Mouse (Mus musculus) embryonic facial prominence, embryonic 12.5 days (tissue): ENCODE measurements at regions not wholly inside any gene's neighbourhood (a gene's known extent, or its start where the extent isn't known, plus 50 kb on each side); places are given as distances from the start of the nearest gene placed in this dataset.

Experiments
- ATAC-seq: fragments of 200-750 bp; cut with Nextera tagmentation; 2 replicates; pipeline ENCODE4 v1.8.0; 2017; ENCODE audit not compliant: insufficient number of reproducible peaks, insufficient read depth, low FRiP score, low TSS enrichment
- H3K27ac ChIP-seq: fragments of 300-500 bp; sonication (generic); 2 replicates; pipeline ENCODE4 v1.5.1; 2016; ENCODE audit warnings: mild to moderate bottlenecking
- H3K27me3 ChIP-seq: fragments of 300-500 bp; sonication (generic); 2 replicates; pipeline ENCODE4 v1.6.1; 2016; ENCODE audit warnings: mild to moderate bottlenecking, moderate library complexity
- H3K36me3 ChIP-seq: fragments of 300-500 bp; sonication (generic); 2 replicates; pipeline ENCODE4 v1.6.1; 2016; ENCODE audit warnings: mild to moderate bottlenecking
- H3K4me1 ChIP-seq: fragments of 300-500 bp; sonication (generic); 2 replicates; pipeline ENCODE4 v1.6.1; 2016
- H3K4me2 ChIP-seq: fragments of 300-500 bp; sonication (generic); replicated peaks from 2 replicates; pipeline ENCODE4 v1.6.1; 2016; ENCODE audit warnings: mild to moderate bottlenecking, moderate library complexity
- H3K4me3 ChIP-seq: fragments of 300-500 bp; sonication (generic); 2 replicates; pipeline ENCODE4 v1.5.1; 2016; ENCODE audit warnings: mild to moderate bottlenecking
- H3K9ac ChIP-seq: fragments of 300-500 bp; sonication (generic); 2 replicates; pipeline ENCODE4 v1.6.1; 2016; ENCODE audit warnings: mild to moderate bottlenecking, moderate library complexity
- H3K9me3 ChIP-seq: fragments of 300-500 bp; sonication (generic); 2 replicates; pipeline ENCODE4 v1.6.1; 2016; ENCODE audit warnings: mild to moderate bottlenecking, moderate library complexity
- WGBS: fragments of 180-500 bp; shearing (Covaris S2); methylation state at CpG from one replicate; pipeline ENCODE4 v1.1.7; 2016; 5-methylcytosine and 5-hydroxymethylcytosine counted together

GRCm38 (mm10) chr12:12685217-12685522, 256.5 kb downstream of the Mycn start:
- Histone ChIP-seq H3K4me3 (no peak overlapping the region), H3K4me2 (peak overlapping the region; percentile 29; the same call in 1 of the 2 replicates), H3K4me1 (peaks cover 35% of the 10 kb centered on the region), H3K9ac (no peak overlapping the region), H3K9me3 (no peaks in the 10 kb centered on the region), H3K27me3 (no peaks in the 10 kb centered on the region), H3K36me3 (no peaks in the 10 kb centered on the region), H3K27ac (0 out of 2 replicates have a peak overlapping the region, but pooled peaks have one; percentile 31)
- 0 out of 2 replicates have a peak, but pooled peaks have one; percentile 5 for ATAC-seq
- 34% methylated on average over 7 of the region's 7 CpGs for WGBS

- Histone ChIP-seq H3K36me3 (no peaks in the 10 kb centered on the region), H3K4me3 (no peak overlapping the region), H3K27me3 (no peaks in the 10 kb centered on the region), H3K4me2 (peak overlapping the region; percentile 29; the same call in 1 of the 2 replicates), H3K9ac (no peak overlapping the region), H3K9me3 (no peaks in the 10 kb centered on the region), H3K27ac (0 out of 2 replicates have a peak overlapping the region, but pooled peaks have one; percentile 31), H3K4me1 (peaks cover 35% of the 10 kb centered on the region)
- ATAC-seq, result peak; percentile 31; the same call in 1 of the 2 replicates
- WGBS, result 27% methylated on average over 16 of the region's 16 CpGs
Observed at GRCm38 (mm10) chr12:12684481-12685216, 257.1 kb downstream of the Mycn start.

- H3K4me1 ChIP-seq, result peaks cover 32% of the 10 kb centered on the region
- no peak overlapping the region for H3K27ac ChIP-seq
- ATAC-seq, result no peak
Observed at GRCm38 (mm10) chr12:12683733-12684470, 257.8 kb downstream of the Mycn start.

GRCm38 (mm10) chr12:12681101-12681500, 260.6 kb downstream of the Mycn start:
- Histone ChIP-seq H3K9me3 (no peaks in the 10 kb centered on the region), H3K4me2 (peak overlapping the region; percentile 48)

More at GRCm38 (mm10) chr12:12683733-12684470, 257.8 kb downstream of the Mycn start:
- Histone ChIP-seq H3K36me3 (no peaks in the 10 kb centered on the region), H3K9me3 (no peaks in the 10 kb centered on the region), H3K4me2 (0 out of 2 replicates have a peak overlapping the region, but pooled peaks have one; percentile 29), H3K9ac (no peak overlapping the region), H3K27me3 (no peaks in the 10 kb centered on the region), H3K4me3 (no peak overlapping the region)
- WGBS, result 44% methylated on average over 10 of the region's 10 CpGs

GRCm38 (mm10) chr12:12680371-12680921, 261.3 kb downstream of the Mycn start:
- no peaks in the 10 kb centered on the region for H3K36me3 ChIP-seq
- peak overlapping the region; percentile 32 for H3K4me3 ChIP-seq
- no peaks in the 10 kb centered on the region for H3K27me3 ChIP-seq
- H3K4me1 ChIP-seq, result peaks cover 32% of the 10 kb centered on the region
- H3K4me2 ChIP-seq, result peak overlapping the region; percentile 48
- 12% methylated on average over 14 of the region's 14 CpGs for WGBS
- ATAC-seq, result peak; percentile 61
- peak overlapping the region; percentile 42; the same call in 1 of the 2 replicates for H3K9ac ChIP-seq
- H3K9me3 ChIP-seq, result no peaks in the 10 kb centered on the region
- peak overlapping the region; percentile 72 for H3K27ac ChIP-seq

More at GRCm38 (mm10) chr12:12681101-12681500, 260.6 kb downstream of the Mycn start:
- H3K4me1 ChIP-seq, result peaks cover 32% of the 10 kb centered on the region
- H3K36me3 ChIP-seq, result no peaks in the 10 kb centered on the region
- no peaks in the 10 kb centered on the region for H3K27me3 ChIP-seq
- H3K9ac ChIP-seq, result peak overlapping the region; percentile 42
- ATAC-seq, result no peak
- H3K27ac ChIP-seq, result peak overlapping the region; percentile 72
- 11% methylated on average over 6 of the region's 6 CpGs for WGBS
- H3K4me3 ChIP-seq, result peak overlapping the region; percentile 32

DNA sequence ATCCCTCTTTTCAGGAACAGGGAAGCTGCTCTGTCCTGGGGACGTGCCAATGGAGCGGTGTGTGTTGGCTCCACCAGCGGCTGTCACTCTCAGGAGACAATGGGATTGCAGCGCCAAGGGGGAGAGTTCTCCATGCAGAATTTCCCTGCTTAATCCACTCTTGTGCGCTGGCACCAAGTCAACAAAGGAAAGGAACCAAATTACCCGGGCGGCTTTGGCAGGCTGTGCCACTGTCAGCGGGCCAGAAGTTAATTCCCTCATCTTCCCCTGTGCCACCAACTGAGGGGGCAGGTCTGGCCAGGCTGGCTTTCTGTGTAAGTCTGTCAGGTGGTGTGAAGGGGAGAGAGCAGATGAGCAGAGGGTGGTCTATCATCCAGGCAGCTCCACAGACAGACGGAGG, 265.0 kb downstream of the Mycn start:
- H3K9ac ChIP-seq, result no peak overlapping the region

DNA sequence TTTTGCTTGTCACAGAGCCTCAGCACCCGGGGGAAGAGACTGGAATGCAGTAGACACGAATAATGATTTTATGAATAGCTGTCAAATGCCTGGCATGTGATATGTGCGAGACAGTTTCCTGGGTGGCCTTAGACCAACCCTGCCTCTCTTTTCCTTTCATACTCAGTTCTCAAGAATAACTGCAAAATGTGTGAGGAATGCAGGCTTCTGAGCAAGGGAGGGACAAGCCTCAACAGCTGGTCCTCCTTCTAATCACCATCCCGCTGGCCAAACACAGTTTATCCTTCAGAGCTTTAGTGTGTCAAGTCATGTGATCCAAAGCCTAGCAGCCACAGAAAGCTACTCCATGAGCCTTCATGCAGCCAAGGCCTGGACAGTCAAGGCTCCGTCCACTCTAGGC, 271.8 kb downstream of the Mycn start:
- ATAC-seq, result no peak

More for the DNA sequence above, 265.0 kb downstream of the Mycn start:
- Histone ChIP-seq H3K4me3 (no peak overlapping the region), H3K9me3 (no peaks in the 10 kb centered on the region), H3K36me3 (no peaks in the 10 kb centered on the region), H3K27ac (no peak overlapping the region), H3K27me3 (no peaks in the 10 kb centered on the region), H3K4me2 (no peak overlapping the region), H3K4me1 (peaks cover 13% of the 10 kb centered on the region; the same call in 1 of the 2 replicates)
- no peak for ATAC-seq
- WGBS, result 58% methylated on average over 9 of the region's 9 CpGs

GRCm38 (mm10) chr12:12668919-12669318, 272.8 kb downstream of the Mycn start:
- H3K9me3 ChIP-seq, result no peaks in the 10 kb centered on the region
- ATAC-seq, result no peak
- no peaks in the 10 kb centered on the region for H3K36me3 ChIP-seq
- H3K4me1 ChIP-seq, result no peaks in the 10 kb centered on the region
- 70% methylated on average over 4 of the region's 4 CpGs for WGBS
- H3K27ac ChIP-seq, result no peak overlapping the region
- no peak overlapping the region for H3K4me2 ChIP-seq
- no peak overlapping the region for H3K4me3 ChIP-seq
- no peaks in the 10 kb centered on the region for H3K27me3 ChIP-seq
- H3K9ac ChIP-seq, result no peak overlapping the region

More for the DNA sequence above, 271.8 kb downstream of the Mycn start:
- Histone ChIP-seq H3K9ac (no peak overlapping the region), H3K4me1 (no peaks in the 10 kb centered on the region), H3K27ac (no peak overlapping the region), H3K9me3 (no peaks in the 10 kb centered on the region), H3K36me3 (no peaks in the 10 kb centered on the region), H3K4me3 (no peak overlapping the region), H3K27me3 (no peaks in the 10 kb centered on the region), H3K4me2 (no peak overlapping the region)
- 66% methylated on average over 5 of the region's 5 CpGs for WGBS

DNA sequence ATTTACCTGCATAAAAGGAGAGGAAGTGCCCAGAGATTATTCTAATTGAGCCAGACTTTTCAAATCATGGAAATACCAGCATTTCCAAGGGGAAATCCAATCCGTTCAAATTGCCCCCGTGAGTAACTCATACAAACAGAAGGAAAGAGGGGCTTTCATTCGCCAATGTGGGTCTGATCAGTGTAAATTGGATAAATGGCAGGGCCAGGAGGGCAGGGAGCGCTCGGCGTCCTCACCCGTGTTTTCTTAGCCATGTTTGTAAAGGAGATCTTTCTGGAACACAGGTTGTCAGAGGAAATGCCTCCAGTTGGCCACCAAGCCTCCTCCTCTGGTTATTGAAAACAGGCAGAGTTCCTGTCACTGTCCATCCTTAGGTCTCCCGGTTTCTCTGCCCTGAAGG, 286.1 kb downstream of the Mycn start:
- H3K9ac ChIP-seq, result no peak overlapping the region

GRCm38 (mm10) chr12:12655184-12655583, 286.5 kb downstream of the Mycn start:
- Histone ChIP-seq H3K4me2 (no peak overlapping the region), H3K27me3 (no peaks in the 10 kb centered on the region), H3K9ac (no peak overlapping the region), H3K4me3 (no peak overlapping the region), H3K36me3 (no peaks in the 10 kb centered on the region), H3K27ac (no peak overlapping the region), H3K4me1 (peaks cover 27% of the 10 kb centered on the region), H3K9me3 (no peaks in the 10 kb centered on the region)
- ATAC-seq, result peak; percentile 87
- 13% methylated on average over 9 of the region's 10 CpGs for WGBS

More for the DNA sequence above, 286.1 kb downstream of the Mycn start:
- Histone ChIP-seq H3K4me1 (peaks cover 27% of the 10 kb centered on the region), H3K4me3 (no peak overlapping the region), H3K36me3 (no peaks in the 10 kb centered on the region), H3K4me2 (no peak overlapping the region), H3K9me3 (no peaks in the 10 kb centered on the region), H3K27ac (0 out of 2 replicates have a peak overlapping the region, but pooled peaks have one; percentile 41), H3K27me3 (no peaks in the 10 kb centered on the region)
- 13% methylated on average over 8 of the region's 8 CpGs for WGBS
- no peak for ATAC-seq

GRCm38 (mm10) chr12:12652361-12652760, 289.4 kb downstream of the Mycn start:
- Histone ChIP-seq H3K27me3 (no peaks in the 10 kb centered on the region), H3K9ac (no peak overlapping the region), H3K4me3 (no peak overlapping the region), H3K4me2 (no peak overlapping the region), H3K9me3 (no peaks in the 10 kb centered on the region), H3K27ac (no peak overlapping the region), H3K4me1 (peaks cover 27% of the 10 kb centered on the region), H3K36me3 (no peaks in the 10 kb centered on the region)
- 35% methylated on average over 7 of the region's 7 CpGs for WGBS
- ATAC-seq, result no peak
